Mouse (Mus musculus): ENCODE data around the gene Gm9376. TPM values are rescaled to one million over a fixed set of nuclear protein-coding genes. Genes with fewer than 3 reads are reported as not detected.

Gm9376 gene
- polyA plus RNA-seq, 1 experiment = not detected

DNA sequence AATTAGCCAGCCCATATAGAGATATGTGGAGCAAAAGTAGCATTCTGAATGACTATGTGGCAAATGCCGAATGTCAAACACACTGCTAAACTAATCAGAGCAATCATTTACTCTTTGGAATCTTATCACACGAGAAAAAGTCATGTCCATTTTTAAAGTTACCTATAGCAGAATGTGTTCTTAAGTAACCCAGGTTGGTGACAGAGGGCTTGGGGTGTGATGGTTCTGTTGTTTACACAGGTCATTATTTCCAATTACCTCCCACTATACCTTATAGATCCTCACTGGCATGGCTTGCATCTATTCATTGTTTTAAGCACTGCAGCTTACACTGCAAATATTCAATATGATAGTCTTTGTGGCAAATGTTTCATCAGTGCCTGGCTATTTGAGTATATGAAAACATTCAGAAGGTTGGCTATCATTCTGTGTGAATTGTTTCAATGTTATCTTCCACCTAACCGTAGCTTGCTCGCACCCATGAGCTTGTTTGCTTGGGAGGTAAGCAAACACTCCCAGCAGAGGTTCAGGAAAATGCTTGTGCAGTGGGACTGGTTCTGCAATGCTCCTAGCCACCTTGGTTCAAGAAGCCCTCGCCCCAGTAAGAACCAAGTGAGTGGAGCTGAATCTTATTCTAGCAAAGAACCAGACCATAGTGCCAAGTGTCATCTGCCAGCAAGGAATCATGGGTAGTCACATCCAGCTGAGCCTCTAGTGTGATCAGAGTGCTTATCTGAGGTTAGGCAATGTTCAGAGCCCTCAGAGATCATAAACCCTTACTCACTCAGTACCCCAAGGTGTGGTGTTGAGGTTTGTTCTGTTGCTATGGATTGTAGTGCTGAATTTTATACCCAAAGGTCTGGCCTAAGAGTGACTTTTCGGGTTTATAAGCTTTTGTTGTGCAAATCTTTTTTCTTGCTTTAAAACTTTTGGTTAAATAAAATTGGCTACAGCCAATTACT, 6.1 kb downstream of the Gm9376 start:
- Histone ChIP-seq H3K4me3 (replicated peaks; ENCODE audit: extremely low read depth, low read depth, low read length) (no peak overlapping the region), H3K4me1 (ENCODE audit: control insufficient read depth, insufficient read depth, low read length) (no peaks in the 10 kb centered on the region)
- no peak for DNase-seq
- 60% methylated on average over 6 of the region's 6 CpGs for WGBS
- no peak for TF ChIP-seq POLR2A (IDR thresholded peaks at IDR 0.05; ENCODE audit: borderline replicate concordance, extremely low read depth, low read depth, low read length)
- no peak for TF ChIP-seq CTCF (IDR thresholded peaks at IDR 0.05; ENCODE audit: insufficient read depth, low read length)

DNA sequence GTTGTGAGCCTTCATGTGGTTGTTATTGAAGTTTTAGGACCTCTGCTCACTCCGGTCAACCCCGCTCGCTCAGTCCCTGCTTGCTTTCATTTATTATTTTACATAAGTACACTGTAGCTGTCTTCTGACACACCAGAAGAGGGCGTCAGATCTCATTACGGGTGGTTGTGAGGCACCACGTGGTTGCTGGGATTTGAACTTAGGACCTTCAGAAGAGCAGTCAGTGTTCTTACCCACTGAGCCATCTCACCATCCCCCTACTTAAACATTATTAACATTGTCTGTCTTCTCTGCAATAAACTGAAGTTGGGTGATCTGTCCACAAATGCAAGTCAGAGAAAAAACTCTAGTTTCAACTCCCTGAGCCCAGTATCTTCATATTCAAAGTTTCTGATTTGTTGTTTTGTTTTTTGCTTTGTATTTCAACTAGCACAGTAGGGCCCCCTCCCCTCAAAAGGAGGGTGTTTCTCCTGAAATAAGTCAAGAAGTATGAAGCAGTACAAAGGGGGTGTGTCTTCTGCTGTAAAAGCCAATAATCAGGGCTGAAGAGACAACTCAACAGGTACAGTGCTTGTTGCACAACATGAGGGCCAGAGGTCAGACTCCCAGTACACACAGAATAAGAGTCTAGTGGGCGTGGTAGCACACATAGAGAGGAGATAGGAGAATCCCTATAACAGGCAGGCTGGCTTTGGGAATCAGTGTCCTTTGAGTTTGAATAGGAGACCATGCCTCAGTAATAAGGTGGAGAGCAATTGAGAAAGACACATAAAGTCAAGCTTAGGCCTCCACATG, 11.1 kb downstream of the Gm9376 start:
- TF ChIP-seq POLR2A (IDR thresholded peaks at IDR 0.05; ENCODE audit: borderline replicate concordance, extremely low read depth, low read depth, low read length) = no peak
- TF ChIP-seq CTCF (IDR thresholded peaks at IDR 0.05; ENCODE audit: insufficient read depth, low read length) = no peak

DNA sequence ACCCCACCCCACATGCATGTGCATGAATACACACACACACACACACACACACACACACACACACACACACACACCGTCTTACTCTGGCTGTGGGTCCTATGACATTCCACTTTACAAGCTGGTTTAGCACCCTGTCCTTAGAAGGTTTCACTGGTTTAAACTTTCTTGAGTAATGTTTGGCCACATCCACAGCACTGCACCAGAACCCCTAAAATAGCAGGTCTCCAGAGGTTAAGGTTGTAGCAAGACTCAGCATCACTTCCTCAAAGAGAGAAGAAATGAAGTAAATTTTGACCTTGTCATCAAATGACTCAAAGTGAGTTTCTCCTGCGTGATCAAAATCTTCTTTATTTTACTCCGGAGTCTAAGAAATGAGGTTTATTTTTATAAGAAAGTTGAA, 15.5 kb downstream of the Gm9376 start:
- no peak overlapping the region for H3K4me3 ChIP-seq (replicated peaks; ENCODE audit: extremely low read depth, low read depth, low read length)
- WGBS = 87% methylated on average over 3 of the region's 3 CpGs
- TF ChIP-seq POLR2A (IDR thresholded peaks at IDR 0.05; ENCODE audit: borderline replicate concordance, extremely low read depth, low read depth, low read length) = no peak
- no peaks in the 10 kb centered on the region for H3K4me1 ChIP-seq (ENCODE audit: control insufficient read depth, insufficient read depth, low read length)
- no peak for DNase-seq

More for the DNA sequence above, 11.1 kb downstream of the Gm9376 start:
- no peak for DNase-seq
- Histone ChIP-seq H3K4me3 (replicated peaks; ENCODE audit: extremely low read depth, low read depth, low read length) (no peak overlapping the region), H3K4me1 (ENCODE audit: control insufficient read depth, insufficient read depth, low read length) (no peaks in the 10 kb centered on the region)
- 77% methylated on average over 7 of the region's 7 CpGs for WGBS

DNA sequence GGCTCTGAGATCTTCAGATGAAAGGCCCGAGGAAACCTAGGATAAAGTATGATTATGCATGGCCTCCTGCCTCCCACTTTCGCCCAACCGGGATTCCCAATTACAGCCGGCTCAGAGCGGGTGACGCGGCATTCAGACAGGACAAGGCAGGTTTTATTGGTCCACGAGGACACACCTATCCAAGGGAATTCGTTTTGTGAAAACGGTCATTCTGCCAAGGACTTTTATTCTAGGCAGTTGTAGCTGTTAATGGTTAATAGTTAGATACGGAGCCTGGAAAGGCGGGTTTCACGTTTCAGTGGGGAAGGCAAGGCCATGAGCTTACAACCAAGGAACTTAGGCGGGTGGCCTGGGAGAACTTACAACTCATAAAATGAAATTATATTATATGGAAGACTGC, 16.2 kb downstream of the Gm9376 start:
- Histone ChIP-seq H3K4me1 (ENCODE audit: control insufficient read depth, insufficient read depth, low read length) (no peaks in the 10 kb centered on the region), H3K4me3 (replicated peaks; ENCODE audit: extremely low read depth, low read depth, low read length) (no peak overlapping the region)
- TF ChIP-seq CTCF (IDR thresholded peaks at IDR 0.05; ENCODE audit: insufficient read depth, low read length) = no peak
- TF ChIP-seq POLR2A (IDR thresholded peaks at IDR 0.05; ENCODE audit: borderline replicate concordance, extremely low read depth, low read depth, low read length) = no peak
- DNase-seq = no peak
- WGBS = 66% methylated on average over 14 of the region's 14 CpGs

DNA sequence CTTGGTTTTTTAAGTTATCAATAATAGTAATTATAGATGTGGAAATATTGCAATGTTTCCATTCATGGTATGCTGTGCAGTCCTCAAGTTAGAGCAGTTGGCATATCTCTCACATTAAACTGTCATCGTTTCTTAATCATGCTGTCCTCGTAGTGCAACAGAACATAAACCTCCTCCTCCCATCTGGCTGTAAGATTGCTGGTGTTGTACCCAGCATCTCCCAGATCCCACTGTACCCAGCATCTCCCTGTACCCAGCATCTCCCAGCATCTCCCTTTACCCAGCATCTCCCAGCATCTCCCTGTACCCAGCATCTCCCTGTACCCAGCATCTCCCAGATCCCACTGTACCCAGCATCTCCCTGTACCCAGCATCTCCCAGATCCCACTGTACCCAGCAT, 19.3 kb downstream of the Gm9376 start:
- DNase-seq = no peak
- no peak for TF ChIP-seq CTCF (IDR thresholded peaks at IDR 0.05; ENCODE audit: insufficient read depth, low read length)
- no peak for TF ChIP-seq POLR2A (IDR thresholded peaks at IDR 0.05; ENCODE audit: borderline replicate concordance, extremely low read depth, low read depth, low read length)
- 87% methylated on average over 2 of the region's 2 CpGs for WGBS
- H3K4me1 ChIP-seq (ENCODE audit: control insufficient read depth, insufficient read depth, low read length) = no peaks in the 10 kb centered on the region
- H3K4me3 ChIP-seq (replicated peaks; ENCODE audit: extremely low read depth, low read depth, low read length) = no peak overlapping the region

DNA sequence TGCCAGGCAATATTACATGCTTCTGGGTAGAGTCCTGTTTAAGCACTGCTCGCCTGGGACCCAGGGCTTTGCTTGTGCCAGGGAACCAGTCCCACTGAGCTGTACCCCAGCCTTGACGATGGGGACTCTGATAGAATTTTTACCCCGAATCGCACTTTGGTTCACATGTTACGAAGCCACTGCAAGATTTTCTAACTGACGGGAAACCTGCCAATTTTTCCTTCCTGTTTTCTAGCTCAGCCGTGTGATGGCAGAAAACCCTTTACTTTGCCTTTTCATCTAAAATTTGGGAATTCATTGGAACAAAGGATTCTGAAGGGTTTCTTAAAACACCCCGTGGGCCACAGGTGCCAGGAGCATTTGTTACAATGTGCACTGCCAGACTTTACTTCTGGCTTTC, 22.4 kb downstream of the Gm9376 start:
- Histone ChIP-seq H3K4me1 (ENCODE audit: control insufficient read depth, insufficient read depth, low read length) (no peaks in the 10 kb centered on the region), H3K4me3 (replicated peaks; ENCODE audit: extremely low read depth, low read depth, low read length) (no peak overlapping the region)
- TF ChIP-seq CTCF (IDR thresholded peaks at IDR 0.05; ENCODE audit: insufficient read depth, low read length) (no peak), POLR2A (IDR thresholded peaks at IDR 0.05; ENCODE audit: borderline replicate concordance, extremely low read depth, low read depth, low read length) (no peak)
- WGBS = 63% methylated on average over 8 of the region's 8 CpGs
- no peak for DNase-seq

DNA sequence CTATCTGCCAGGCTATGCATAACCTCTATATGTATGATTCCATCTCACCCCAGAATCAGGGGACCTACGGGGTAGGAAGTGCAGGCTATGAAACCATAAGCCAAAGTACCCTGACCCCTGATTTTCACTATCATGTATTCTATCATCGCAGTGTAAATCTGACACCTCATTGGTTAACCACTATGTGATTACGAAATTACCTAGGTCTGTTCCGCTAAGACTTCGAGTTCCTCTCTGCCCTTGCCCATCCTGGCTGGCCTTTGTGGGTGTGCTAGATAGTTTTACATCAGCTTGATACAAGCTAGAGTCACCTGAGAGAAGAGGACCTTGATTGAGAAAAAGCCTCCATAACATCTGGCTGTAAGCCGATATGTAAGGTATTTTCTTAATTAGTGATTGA, 23.2 kb downstream of the Gm9376 start:
- DNase-seq = no peak
- 89% methylated on average over 6 of the region's 6 CpGs for WGBS
- Histone ChIP-seq H3K4me1 (ENCODE audit: control insufficient read depth, insufficient read depth, low read length) (no peaks in the 10 kb centered on the region), H3K4me3 (replicated peaks; ENCODE audit: extremely low read depth, low read depth, low read length) (no peak overlapping the region)
- TF ChIP-seq POLR2A (IDR thresholded peaks at IDR 0.05; ENCODE audit: borderline replicate concordance, extremely low read depth, low read depth, low read length) (no peak), CTCF (IDR thresholded peaks at IDR 0.05; ENCODE audit: insufficient read depth, low read length) (no peak)

DNA sequence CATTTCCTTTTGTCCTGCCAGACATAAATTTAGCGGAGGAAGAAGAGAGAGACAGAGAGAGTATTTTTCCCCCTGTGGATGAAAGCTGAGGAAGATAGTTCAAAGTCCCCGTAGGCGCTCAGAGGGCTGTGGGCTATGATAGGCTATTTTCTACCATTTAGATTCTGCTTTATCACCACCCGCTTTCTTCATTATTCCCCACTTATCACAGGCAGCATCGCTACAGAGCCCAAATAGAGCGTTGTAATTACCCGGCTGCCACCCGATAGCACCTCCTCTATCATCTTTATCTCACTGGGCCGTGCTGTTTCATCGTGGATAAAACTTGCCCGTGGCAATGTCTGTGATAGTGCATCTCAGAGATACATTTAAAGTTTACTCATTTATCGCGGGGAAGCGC, 35.8 kb downstream of the Gm9376 start:
- Histone ChIP-seq H3K4me1 (ENCODE audit: control insufficient read depth, insufficient read depth, low read length) (no peaks in the 10 kb centered on the region), H3K4me3 (replicated peaks; ENCODE audit: extremely low read depth, low read depth, low read length) (no peak overlapping the region)
- DNase-seq = no peak
- no peak for TF ChIP-seq POLR2A (IDR thresholded peaks at IDR 0.05; ENCODE audit: borderline replicate concordance, extremely low read depth, low read depth, low read length)
- no peak for TF ChIP-seq CTCF (IDR thresholded peaks at IDR 0.05; ENCODE audit: insufficient read depth, low read length)
- WGBS = 63% methylated on average over 14 of the region's 14 CpGs

DNA sequence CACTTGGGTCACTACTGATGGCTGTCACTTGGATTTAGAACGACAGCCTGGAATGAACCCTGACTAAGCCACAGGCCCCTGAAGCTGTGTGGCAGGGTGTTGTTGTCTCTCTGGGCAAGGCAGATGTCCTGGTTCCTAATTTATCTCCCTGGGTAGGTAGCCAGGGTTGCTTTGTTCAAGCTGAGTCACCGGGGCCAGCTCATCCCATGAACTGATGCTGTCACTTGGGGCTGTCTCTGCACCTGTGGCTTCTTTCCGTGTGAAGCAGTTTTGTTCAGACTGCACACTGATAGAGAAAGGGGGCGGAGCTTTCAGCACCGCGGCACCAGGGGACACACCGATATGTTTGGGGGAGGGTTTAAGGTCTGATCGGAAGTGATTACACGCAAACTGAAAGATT, 37.8 kb downstream of the Gm9376 start:
- 76% methylated on average over 9 of the region's 9 CpGs for WGBS
- no peak for TF ChIP-seq POLR2A (IDR thresholded peaks at IDR 0.05; ENCODE audit: borderline replicate concordance, extremely low read depth, low read depth, low read length)
- TF ChIP-seq CTCF (IDR thresholded peaks at IDR 0.05; ENCODE audit: insufficient read depth, low read length) = no peak
- Histone ChIP-seq H3K4me1 (ENCODE audit: control insufficient read depth, insufficient read depth, low read length) (no peaks in the 10 kb centered on the region), H3K4me3 (replicated peaks; ENCODE audit: extremely low read depth, low read depth, low read length) (no peak overlapping the region)
- DNase-seq = no peak

Data from lung, adult 2 months (tissue).